Mouse (Mus musculus): ENCODE data around the gene Xirp1. TPM values are rescaled to one million over a fixed set of nuclear protein-coding genes. Genes with fewer than 3 reads are reported as not detected.
A peak's percentile ranks its signal among the peaks of the same experiment; 100 is the strongest.

The Xirp1 gene
- total and polyA plus RNA-seq, 2 experiments = 0.09 to 0.11 TPM

- no peaks in the 10 kb centered on the region for H3K79me2 ChIP-seq (ENCODE audit: control insufficient read depth, insufficient read depth, low read length)
- peak overlapping the region; percentile 54 for H3K27ac ChIP-seq (replicated peaks; ENCODE audit: insufficient read depth, low read depth, low read length)
- no peak for TF ChIP-seq POLR2A (IDR thresholded peaks at IDR 0.05; ENCODE audit: extremely low read depth, insufficient read depth, low read length)
- no peak for TF ChIP-seq CTCF (IDR thresholded peaks at IDR 0.05; ENCODE audit: low read depth, low read length)
- no peaks in the 10 kb centered on the region for H3K36me3 ChIP-seq (ENCODE audit: control insufficient read depth, insufficient read depth, low read length)
- 0 out of 2 replicates have a peak, but pooled peaks cover 1% of the 10 kb centered on the region for H3K4me1 ChIP-seq (ENCODE audit: control insufficient read depth, insufficient read depth, low read length)
- H3K27me3 ChIP-seq (ENCODE audit: control insufficient read depth, insufficient read depth, low read length) = no peaks in the 10 kb centered on the region
- H3K9ac ChIP-seq (ENCODE audit: low read depth, low read length) = no peak overlapping the region
- WGBS = 65% methylated on average over 3 of the region's 3 CpGs
- no peak for DNase-seq (ENCODE audit: extremely low read depth, low read depth, low spot score)
- H3K4me3 ChIP-seq (ENCODE audit: insufficient read depth, low read depth, low read length) = no peak overlapping the region
Observed at GRCm38 (mm10) chr9:119964206-119964605, 59.2 kb downstream of the Xirp1 start.

Other genes starting within 250 kb of the Xirp1 start
- not detected in 2 replicates for gene Scn11a, start 198.1 kb downstream of the Xirp1 start, total RNA-seq (2014; rRNA removed)
- gene Scn11a, start 198.1 kb downstream of the Xirp1 start, polyA plus RNA-seq (2012; rRNA removed) = not detected in 2 replicates
- gene Wdr48, start 128.7 kb downstream of the Xirp1 start, total RNA-seq (2014; rRNA removed) = 23.3 and 24.5 TPM in 2 replicates
- gene Wdr48, start 128.7 kb downstream of the Xirp1 start, polyA plus RNA-seq (2012; rRNA removed) = 12.5 and 13.3 TPM in 2 replicates
- 10.9 and 11.5 TPM in 2 replicates for gene Gorasp1, start 86.0 kb downstream of the Xirp1 start, total RNA-seq (2014; rRNA removed)
- 18.1 and 20.7 TPM in 2 replicates for gene Gorasp1, start 86.0 kb downstream of the Xirp1 start, polyA plus RNA-seq (2012; rRNA removed)
- 0.07 TPM in 1 of 2 replicates, not detected in the other for gene Ttc21a, start 86.0 kb downstream of the Xirp1 start, total RNA-seq (2014; rRNA removed)
- gene Ttc21a, start 86.0 kb downstream of the Xirp1 start, polyA plus RNA-seq (2012; rRNA removed) = not detected in 2 replicates
- gene Csrnp1, start 38.9 kb downstream of the Xirp1 start, total RNA-seq (2014; rRNA removed) = 5.8 and 9.2 TPM in 2 replicates
- 9.7 and 10.4 TPM in 2 replicates for gene Csrnp1, start 38.9 kb downstream of the Xirp1 start, polyA plus RNA-seq (2012; rRNA removed)
- 0.09 and 0.40 TPM in 2 replicates for gene Cx3cr1, start 46.3 kb upstream of the Xirp1 start, total RNA-seq (2014; rRNA removed)
- 0.27 and 0.39 TPM in 2 replicates for gene Cx3cr1, start 46.3 kb upstream of the Xirp1 start, polyA plus RNA-seq (2012; rRNA removed)
- not detected in 2 replicates for gene Ccr8, start 68.5 kb upstream of the Xirp1 start, total RNA-seq (2014; rRNA removed)
- gene Ccr8, start 68.5 kb upstream of the Xirp1 start, polyA plus RNA-seq (2012; rRNA removed) = 0.07 TPM in 1 of 2 replicates, not detected in the other
- 18.7 and 24.6 TPM in 2 replicates for gene Slc25a38, start 86.8 kb upstream of the Xirp1 start, total RNA-seq (2014; rRNA removed)
- gene Slc25a38, start 86.8 kb upstream of the Xirp1 start, polyA plus RNA-seq (2012; rRNA removed) = 39.3 and 44.2 TPM in 2 replicates
- gene Rpsa, start 104.1 kb upstream of the Xirp1 start, total RNA-seq (2014; rRNA removed) = 646 and 710 TPM in 2 replicates
- 896 and 1,141 TPM in 2 replicates for gene Rpsa, start 104.1 kb upstream of the Xirp1 start, polyA plus RNA-seq (2012; rRNA removed)
- 0.13 TPM in 1 of 2 replicates, not detected in the other for gene Mobp, start 126.1 kb upstream of the Xirp1 start, total RNA-seq (2014; rRNA removed)
- not detected in 2 replicates for gene Mobp, start 126.1 kb upstream of the Xirp1 start, polyA plus RNA-seq (2012; rRNA removed)